Mouse (Mus musculus) bone marrow macrophage, adult 2 months (primary cell): Measurements from ENCODE around the gene Macf1. TPM values are rescaled to one million over a fixed set of nuclear protein-coding genes. Genes with fewer than 3 reads are reported as not detected.

Experiments
- H3K27ac ChIP-seq: 2 replicates; pipeline ENCODE4 v1.5.1; 2012; ENCODE audit warnings: low read depth, low read length; ENCODE audit not compliant: insufficient read depth
- H3K4me1 ChIP-seq: 2 replicates; pipeline ENCODE4 v1.6.1; 2012; ENCODE audit warnings: low read length; ENCODE audit not compliant: control insufficient read depth, insufficient read depth
- H3K4me3 ChIP-seq: 2 replicates; pipeline ENCODE4 v1.5.1; 2012; ENCODE audit warnings: mild to moderate bottlenecking, low read length, moderate library complexity; ENCODE audit not compliant: insufficient read depth
- CTCF ChIP-seq: IDR thresholded peaks from 2 replicates; pipeline ENCODE4 v1.5.1; 2012; ENCODE audit warnings: low read depth, mild to moderate bottlenecking, low read length, moderate library complexity
- POLR2A ChIP-seq: IDR thresholded peaks from 2 replicates; pipeline ENCODE4 v1.6.1; 2012; ENCODE audit warnings: mild to moderate bottlenecking, low read depth, low read length, borderline replicate concordance
- polyA plus RNA-seq: library from polyadenylated mRNA; stranded (reverse); fragments of >200 nt; gene quantifications from 2 replicates; pipeline ENCODE4 v1.2.4, GENCODE M21; 2012; ENCODE audit not compliant: missing spikeins, insufficient read depth, insufficient read length

Gene Macf1
- polyA plus RNA-seq, 1 experiment, result 182 TPM

DNA sequence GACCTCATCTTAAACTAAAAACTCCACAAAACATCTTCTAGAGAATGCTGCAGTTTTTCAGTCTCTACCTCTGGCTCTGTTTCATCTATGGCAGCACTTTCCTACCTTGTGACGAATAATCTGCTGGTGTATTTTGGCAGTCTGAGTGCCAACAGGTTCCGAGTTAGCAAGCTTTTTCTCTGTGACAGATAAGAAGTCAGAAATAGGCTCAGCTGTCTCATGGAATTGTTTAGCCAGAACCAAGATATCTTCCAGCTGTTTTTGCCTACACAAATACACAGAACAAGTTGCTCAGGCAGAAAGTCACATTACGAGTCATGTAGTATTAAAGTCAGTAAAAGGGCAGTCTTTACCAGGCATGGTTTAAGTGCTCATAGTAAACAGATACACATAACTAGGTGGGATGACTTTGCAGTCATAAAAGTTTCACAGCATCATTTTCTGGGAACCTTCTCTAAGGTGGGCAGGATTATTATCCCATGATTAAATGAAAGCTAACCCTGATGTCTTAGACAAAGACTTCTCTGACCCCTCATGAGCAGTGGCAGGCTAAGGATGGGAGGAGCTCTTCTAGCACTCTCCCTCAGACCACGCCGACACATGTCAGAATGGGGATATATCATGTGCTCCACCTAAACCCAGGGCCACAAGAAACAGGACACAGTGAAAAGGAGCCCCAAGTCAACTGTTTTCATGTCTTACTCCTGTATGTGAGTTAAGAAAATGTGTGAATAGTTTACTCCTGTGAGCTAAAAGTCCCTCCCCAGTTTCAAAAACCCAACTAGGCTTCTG, 286.3 kb downstream of the Macf1 start:
- Histone ChIP-seq H3K27ac (no peak overlapping the region), H3K4me3 (no peak overlapping the region), H3K4me1 (no peaks in the 10 kb centered on the region)
- TF ChIP-seq POLR2A (no peak), CTCF (no peak)

- H3K4me1 ChIP-seq, result no peaks in the 10 kb centered on the region
- TF ChIP-seq POLR2A (no peak), CTCF (no peak)
- no peak overlapping the region for H3K27ac ChIP-seq
- H3K4me3 ChIP-seq, result no peak overlapping the region
These were observed 287.1 kb downstream of the Macf1 start for GRCm38 (mm10) chr4:123397049-123397448.

DNA sequence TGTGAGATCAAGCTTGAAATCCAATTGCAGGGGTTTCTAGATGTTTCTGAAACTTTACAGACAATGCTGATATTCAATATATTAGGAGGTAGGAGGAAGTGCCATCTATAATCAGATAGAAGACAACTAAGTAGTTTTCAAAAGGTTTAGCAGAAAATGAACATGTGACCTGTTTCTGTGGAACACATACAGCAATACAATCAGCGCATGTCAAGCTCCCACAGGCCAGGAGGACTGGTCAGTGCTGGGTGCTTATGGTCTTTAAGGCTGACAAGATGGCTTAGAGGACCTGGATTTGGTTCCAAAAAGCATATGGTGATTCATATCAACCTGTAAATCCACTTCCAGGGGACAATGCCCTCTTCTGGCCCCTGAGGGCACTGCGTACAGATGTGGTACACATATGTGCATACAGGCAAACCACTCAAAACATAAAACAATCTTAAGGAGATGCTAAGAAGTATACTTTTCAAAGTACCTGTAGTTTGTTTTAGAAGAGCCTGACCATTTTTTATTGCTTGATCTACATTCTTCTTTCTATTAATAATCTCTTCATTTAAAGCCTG, 288.6 kb downstream of the Macf1 start:
- TF ChIP-seq CTCF (no peak; the same call in 1 of the 2 replicates), POLR2A (no peak)
- Histone ChIP-seq H3K4me1 (no peaks in the 10 kb centered on the region), H3K4me3 (no peak overlapping the region), H3K27ac (no peak overlapping the region)

DNA sequence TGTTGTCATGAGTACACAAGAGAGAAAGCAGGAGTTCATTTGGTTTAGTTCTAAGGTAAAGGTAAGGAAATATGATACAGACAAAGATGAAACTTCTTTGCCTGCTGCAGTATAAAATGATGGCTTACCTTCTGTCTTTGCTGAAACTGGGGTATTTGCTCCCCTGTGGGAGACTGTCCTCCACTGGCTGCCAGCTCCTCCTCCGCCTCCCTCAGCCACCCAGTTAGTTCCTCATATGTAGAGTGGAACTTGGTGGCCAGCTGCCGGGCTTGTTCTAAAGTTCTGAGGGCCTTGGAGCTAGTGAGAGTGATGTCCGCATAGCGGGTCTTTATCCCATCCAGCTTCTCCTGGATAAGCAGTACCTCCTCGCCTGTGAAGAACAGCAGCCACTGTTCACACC, 289.3 kb downstream of the Macf1 start:
- no peak overlapping the region for H3K4me3 ChIP-seq
- TF ChIP-seq CTCF (no peak), POLR2A (no peak)
- H3K4me1 ChIP-seq, result no peaks in the 10 kb centered on the region
- H3K27ac ChIP-seq, result no peak overlapping the region

DNA sequence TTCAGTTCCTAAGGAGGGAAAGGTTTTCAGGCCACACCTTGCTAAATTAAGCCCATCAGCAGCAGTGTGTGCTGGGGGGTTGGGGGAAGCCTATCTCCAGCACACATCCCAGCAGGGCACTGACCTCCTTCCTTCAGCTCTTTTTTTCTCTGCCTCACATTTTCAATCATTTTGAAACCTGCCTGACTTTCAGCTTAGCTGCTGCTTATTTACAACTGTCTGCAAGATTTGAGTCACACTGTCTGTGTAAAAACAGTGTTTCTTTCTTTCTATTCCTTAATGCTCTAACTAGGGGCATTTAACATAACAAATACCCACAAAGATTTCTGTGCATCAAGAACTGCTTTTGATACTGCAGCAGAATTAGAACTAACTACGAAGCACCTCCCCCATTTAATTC, 289.9 kb downstream of the Macf1 start:
- no peaks in the 10 kb centered on the region for H3K4me1 ChIP-seq
- H3K4me3 ChIP-seq, result no peak overlapping the region
- TF ChIP-seq CTCF, result no peak
- no peak for TF ChIP-seq POLR2A
- H3K27ac ChIP-seq, result no peak overlapping the region

- Histone ChIP-seq H3K4me1 (no peaks in the 10 kb centered on the region), H3K27ac (no peak overlapping the region), H3K4me3 (no peak overlapping the region)
- TF ChIP-seq CTCF, result no peak
- no peak for TF ChIP-seq POLR2A
These were observed 291.2 kb downstream of the Macf1 start for GRCm38 (mm10) chr4:123393004-123393403.

DNA sequence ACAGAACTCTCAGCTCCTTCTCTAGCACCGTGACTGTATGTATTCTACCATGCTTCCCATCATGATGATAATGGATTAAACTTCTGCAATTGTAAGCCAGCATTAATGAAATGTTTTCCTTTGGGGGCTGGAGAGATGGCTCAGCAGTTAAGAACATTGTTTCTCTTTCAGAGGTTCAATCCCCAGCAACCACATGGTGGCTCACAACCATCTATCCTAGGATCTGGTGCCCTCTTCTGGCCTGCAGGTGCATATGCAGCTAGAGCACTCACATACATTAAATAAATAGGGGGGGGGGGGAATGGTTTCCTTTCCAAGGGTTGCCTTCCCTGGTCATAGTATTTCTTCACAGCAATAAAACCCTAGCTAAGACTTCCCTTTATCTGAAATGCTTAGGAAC, 292.0 kb downstream of the Macf1 start:
- no peak overlapping the region for H3K27ac ChIP-seq
- TF ChIP-seq CTCF (peak; percentile 34; the same call in 1 of the 2 replicates), POLR2A (no peak)
- H3K4me3 ChIP-seq, result no peak overlapping the region
- no peaks in the 10 kb centered on the region for H3K4me1 ChIP-seq

DNA sequence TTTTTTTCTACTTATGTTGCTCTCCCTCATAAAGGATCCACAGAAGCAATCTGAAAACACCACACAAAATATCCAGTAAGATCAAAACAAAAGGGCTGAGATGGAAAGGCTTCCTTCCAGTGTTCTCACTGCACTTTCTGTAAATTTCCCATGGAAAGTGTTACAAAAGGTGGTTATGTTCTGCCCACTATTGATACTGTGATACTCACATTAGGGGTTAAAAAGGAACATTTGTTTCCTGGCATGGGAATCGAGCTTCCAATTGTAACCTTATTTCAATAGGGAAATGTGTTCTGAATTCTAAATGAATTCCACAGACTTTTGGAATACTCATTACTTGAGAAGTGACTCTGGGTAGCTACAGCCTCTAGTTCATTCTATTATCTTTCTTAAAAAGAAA, 299.1 kb downstream of the Macf1 start:
- no peak for TF ChIP-seq CTCF
- TF ChIP-seq POLR2A, result no peak
- Histone ChIP-seq H3K4me1 (no peaks in the 10 kb centered on the region), H3K4me3 (no peak overlapping the region), H3K27ac (no peak overlapping the region)

GRCm38 (mm10) chr4:123383173-123383572, 301.0 kb downstream of the Macf1 start:
- H3K4me3 ChIP-seq, result no peak overlapping the region
- TF ChIP-seq CTCF, result no peak
- no peak for TF ChIP-seq POLR2A
- no peaks in the 10 kb centered on the region for H3K4me1 ChIP-seq
- H3K27ac ChIP-seq, result no peak overlapping the region

GRCm38 (mm10) chr4:123382051-123382450, 302.1 kb downstream of the Macf1 start:
- H3K4me3 ChIP-seq, result no peak overlapping the region
- TF ChIP-seq POLR2A (no peak), CTCF (no peak)
- no peaks in the 10 kb centered on the region for H3K4me1 ChIP-seq
- no peak overlapping the region for H3K27ac ChIP-seq

DNA sequence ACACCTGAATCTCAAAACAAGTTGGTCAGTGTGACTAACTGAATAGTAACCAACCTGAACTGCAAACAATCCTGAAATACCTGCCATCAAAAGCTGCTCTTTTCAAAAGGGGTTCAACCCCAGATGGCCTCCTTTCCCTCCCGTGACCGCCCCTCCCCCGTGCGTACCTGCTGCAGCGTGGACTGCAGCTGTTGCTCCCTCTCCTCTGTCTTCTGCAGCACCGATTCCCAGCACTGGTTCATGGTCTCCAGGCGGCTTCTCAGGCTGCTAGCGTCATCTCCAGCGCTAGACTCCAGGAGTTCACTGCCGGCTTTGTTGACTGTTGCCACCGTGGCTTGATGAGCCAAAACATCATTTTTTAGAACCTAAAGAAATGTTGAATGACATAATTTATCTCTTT, 302.6 kb downstream of the Macf1 start:
- H3K4me1 ChIP-seq, result no peaks in the 10 kb centered on the region
- H3K27ac ChIP-seq, result no peak overlapping the region
- no peak overlapping the region for H3K4me3 ChIP-seq
- TF ChIP-seq CTCF, result no peak
- no peak for TF ChIP-seq POLR2A
